Mouse (Mus musculus) forebrain, embryonic 15.5 days (tissue): ENCODE measurements around the gene Ift81. TPM values are rescaled to one million over a fixed set of nuclear protein-coding genes. Genes with fewer than 3 reads are reported as not detected.
A peak's percentile ranks its signal among the peaks of the same experiment; 100 is the strongest.

Experiments
- ATAC-seq: fragments of 200-750 bp; cut with Nextera tagmentation; replicated peaks from 2 replicates; pipeline ENCODE4 v1.8.0; 2017; ENCODE audit warnings: mild to moderate bottlenecking, moderate TSS enrichment, moderate library complexity
- H3K27ac ChIP-seq: fragments of 300-500 bp; sonication (generic); replicated peaks from 2 replicates; pipeline ENCODE4 v1.5.1; 2015; ENCODE audit warnings: mild to moderate bottlenecking, inconsistent platforms
- H3K27me3 ChIP-seq: fragments of 300-500 bp; sonication (generic); 2 replicates; pipeline ENCODE4 v1.6.1; 2015; ENCODE audit warnings: inconsistent platforms
- H3K36me3 ChIP-seq: fragments of 300-500 bp; sonication (generic); 2 replicates; pipeline ENCODE4 v1.6.1; 2015; ENCODE audit warnings: mild to moderate bottlenecking, inconsistent platforms
- H3K4me1 ChIP-seq: fragments of 300-500 bp; sonication (generic); 2 replicates; pipeline ENCODE4 v1.6.1; 2015; ENCODE audit warnings: inconsistent platforms
- H3K4me2 ChIP-seq: fragments of 300-500 bp; sonication (generic); replicated peaks from 2 replicates; pipeline ENCODE4 v1.6.1; 2015; ENCODE audit warnings: mild to moderate bottlenecking, inconsistent platforms
- H3K4me3 ChIP-seq: fragments of 300-500 bp; sonication (generic); 2 replicates; pipeline ENCODE4 v1.5.1; 2015; ENCODE audit warnings: mild to moderate bottlenecking, inconsistent platforms
- H3K9ac ChIP-seq: fragments of 300-500 bp; sonication (generic); replicated peaks from 2 replicates; pipeline ENCODE4 v1.6.1; 2015; ENCODE audit warnings: mild to moderate bottlenecking, inconsistent platforms
- H3K9me3 ChIP-seq: fragments of 300-500 bp; sonication (generic); 2 replicates; pipeline ENCODE4 v1.6.1; 2016; ENCODE audit warnings: inconsistent platforms
- WGBS: fragments of 180-500 bp; shearing (Covaris S2); methylation state at CpG from one replicate; pipeline ENCODE4 v1.1.7; 2015; ENCODE audit warnings: mixed read lengths; 5-methylcytosine and 5-hydroxymethylcytosine counted together
- polyA plus RNA-seq: library from polyadenylated mRNA; unstranded; fragments of >200 nt; fragmentation: Nextera tagmentation; extraction: Ambion mirVana; gene quantifications from 2 replicates; pipeline ENCODE4 v1.2.1, GENCODE M21; 2015

Gene Ift81
- polyA plus RNA-seq, 1 experiment from 2014 or later, result 67.0 TPM

DNA sequence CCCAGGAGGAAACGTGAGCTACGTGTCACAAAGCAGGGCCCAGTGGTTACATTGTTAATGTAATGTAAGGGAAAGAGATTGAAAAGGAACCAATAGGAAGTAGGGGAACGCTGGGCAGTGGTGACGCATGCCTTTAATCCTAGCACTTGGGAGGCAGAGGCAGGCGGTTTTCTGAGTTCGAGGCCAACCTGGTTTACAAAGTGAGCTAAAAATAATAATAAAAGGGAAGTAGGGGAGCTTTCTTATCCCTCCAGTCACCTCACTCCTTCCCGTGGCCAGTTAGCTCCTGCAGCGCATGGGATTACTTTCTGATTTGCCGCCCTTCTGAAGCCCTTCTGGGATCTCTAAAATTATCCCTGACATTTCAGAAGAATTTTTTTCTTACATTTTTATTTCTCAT lies 9.5 kb upstream of the Ift81 start:
- ATAC-seq, result no peak
- Histone ChIP-seq H3K4me3 (no peak overlapping the region), H3K4me2 (no peak overlapping the region), H3K9ac (no peak overlapping the region), H3K27ac (no peak overlapping the region), H3K4me1 (peaks cover 4% of the 10 kb centered on the region; the same call in 1 of the 2 replicates), H3K27me3 (no peaks in the 10 kb centered on the region), H3K36me3 (no peaks in the 10 kb centered on the region), H3K9me3 (no peaks in the 10 kb centered on the region)
- WGBS, result 82% methylated on average over 9 of the region's 9 CpGs

DNA sequence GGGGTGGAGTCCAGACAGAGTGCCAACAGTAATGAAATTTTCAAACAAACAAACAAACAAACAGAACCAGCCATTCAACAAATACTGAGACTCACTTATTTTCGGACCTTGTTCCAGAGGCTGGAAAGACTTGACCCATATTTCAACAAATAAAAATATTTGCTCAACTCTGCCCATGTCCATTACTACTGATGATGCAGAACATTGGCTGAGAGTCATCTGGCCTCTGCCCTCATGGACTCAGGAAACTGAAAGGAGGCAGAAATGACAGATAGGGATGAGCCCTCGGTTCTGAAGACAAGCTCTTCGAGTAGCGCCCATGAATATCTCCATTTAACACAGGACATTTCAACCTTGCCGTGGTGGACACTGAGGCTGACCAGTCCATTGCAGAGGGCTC lies 8.2 kb upstream of the Ift81 start:
- ATAC-seq, result no peak
- Histone ChIP-seq H3K36me3 (no peaks in the 10 kb centered on the region), H3K9ac (no peak overlapping the region), H3K9me3 (no peaks in the 10 kb centered on the region), H3K4me2 (no peak overlapping the region), H3K27me3 (no peaks in the 10 kb centered on the region), H3K4me3 (no peak overlapping the region), H3K27ac (no peak overlapping the region), H3K4me1 (peaks cover 4% of the 10 kb centered on the region; the same call in 1 of the 2 replicates)
- WGBS, result 94% methylated on average over 5 of the region's 5 CpGs

DNA sequence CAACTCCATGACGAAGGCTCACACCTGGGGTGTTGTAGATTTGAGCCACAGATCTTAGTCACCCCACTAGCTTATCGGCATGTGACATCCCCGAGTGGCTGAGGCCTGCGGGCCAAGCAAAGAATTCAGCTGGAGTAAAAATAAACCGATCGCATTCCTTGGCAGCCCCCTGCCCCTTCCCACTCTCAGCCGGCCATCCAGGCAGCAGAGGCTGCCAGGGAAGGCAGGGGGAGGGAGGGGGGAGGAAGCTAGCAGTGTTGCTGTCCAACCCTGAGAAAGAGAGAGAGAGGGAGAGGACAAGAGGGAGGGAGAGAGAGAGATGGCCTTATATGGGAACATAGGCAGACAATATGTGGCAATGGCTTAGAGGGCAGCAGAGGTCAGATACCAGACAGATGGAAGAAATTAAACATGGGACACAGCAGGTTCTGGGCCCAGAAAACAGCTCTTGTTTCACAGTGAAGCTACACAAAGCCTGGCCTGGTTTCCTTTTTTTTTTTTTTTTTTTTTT lies 7.1 kb upstream of the Ift81 start:
- WGBS, result 38% methylated on average over 7 of the region's 7 CpGs
- Histone ChIP-seq H3K27me3 (no peaks in the 10 kb centered on the region), H3K27ac (no peak overlapping the region; the same call in 1 of the 2 replicates), H3K36me3 (no peaks in the 10 kb centered on the region), H3K9me3 (no peaks in the 10 kb centered on the region), H3K4me1 (peaks cover 4% of the 10 kb centered on the region; the same call in 1 of the 2 replicates), H3K4me3 (no peak overlapping the region), H3K9ac (no peak overlapping the region), H3K4me2 (no peak overlapping the region)
- no peak for ATAC-seq

DNA sequence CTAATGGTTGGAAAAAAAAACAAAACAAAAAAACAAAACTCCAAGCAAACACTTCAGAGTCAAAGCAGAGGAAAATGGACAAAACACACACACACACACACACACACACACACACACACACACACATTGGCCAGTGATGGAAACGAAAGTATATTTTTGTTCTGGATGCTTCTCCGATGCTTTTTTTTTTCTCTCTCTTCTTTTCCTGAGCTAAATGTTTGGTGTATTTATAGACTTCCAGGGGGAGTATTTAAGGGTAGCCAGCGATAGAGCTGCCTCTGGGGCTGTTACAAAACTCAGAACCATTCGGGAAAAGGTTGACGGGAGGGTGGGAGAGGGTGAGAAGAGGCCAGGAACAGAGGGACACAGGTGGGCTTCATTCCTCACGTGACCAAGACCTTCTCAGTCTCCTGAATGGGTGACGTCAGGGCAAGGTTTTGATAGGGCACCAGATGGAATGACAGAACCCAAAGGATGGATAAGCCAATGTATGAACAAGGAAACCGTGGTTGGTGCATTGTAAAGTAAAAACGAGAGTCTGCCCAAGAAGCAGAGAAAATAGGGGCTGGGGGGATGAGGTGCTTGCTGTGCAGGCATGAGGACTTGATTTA lies 5.5 kb upstream of the Ift81 start:
- Histone ChIP-seq H3K27ac (no peak overlapping the region), H3K36me3 (no peaks in the 10 kb centered on the region), H3K4me1 (peaks cover 5% of the 10 kb centered on the region), H3K9ac (no peak overlapping the region), H3K27me3 (no peaks in the 10 kb centered on the region), H3K9me3 (no peaks in the 10 kb centered on the region), H3K4me3 (no peak overlapping the region), H3K4me2 (no peak overlapping the region)
- no peak for ATAC-seq
- WGBS, result 84% methylated on average over 9 of the region's 9 CpGs

DNA sequence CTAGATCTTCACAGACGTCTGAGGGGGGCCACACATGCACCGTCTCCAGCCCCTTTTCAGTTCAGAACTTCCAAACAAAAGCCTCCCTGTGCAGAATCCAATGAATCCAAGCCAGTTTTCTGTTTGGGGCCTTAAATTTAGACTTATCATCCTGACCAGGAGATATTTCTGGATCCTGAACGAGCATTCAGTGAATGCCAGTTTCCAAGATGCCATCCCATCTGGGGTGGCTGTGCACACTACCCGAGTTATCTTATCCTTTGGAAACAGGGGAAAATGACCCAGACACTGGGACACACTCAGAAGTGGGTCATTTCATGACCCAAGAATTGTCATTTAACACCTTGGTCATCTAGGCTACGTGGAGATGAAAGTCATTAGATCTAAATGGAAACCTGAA lies 3.4 kb upstream of the Ift81 start:
- H3K4me1 ChIP-seq, result peaks cover 13% of the 10 kb centered on the region
- H3K9me3 ChIP-seq, result no peaks in the 10 kb centered on the region
- H3K36me3 ChIP-seq, result no peaks in the 10 kb centered on the region
- H3K4me2 ChIP-seq, result no peak overlapping the region
- ATAC-seq, result no peak
- 77% methylated on average over 5 of the region's 5 CpGs for WGBS
- no peak overlapping the region for H3K4me3 ChIP-seq
- no peak overlapping the region for H3K9ac ChIP-seq
- H3K27ac ChIP-seq, result no peak overlapping the region
- no peaks in the 10 kb centered on the region for H3K27me3 ChIP-seq

DNA sequence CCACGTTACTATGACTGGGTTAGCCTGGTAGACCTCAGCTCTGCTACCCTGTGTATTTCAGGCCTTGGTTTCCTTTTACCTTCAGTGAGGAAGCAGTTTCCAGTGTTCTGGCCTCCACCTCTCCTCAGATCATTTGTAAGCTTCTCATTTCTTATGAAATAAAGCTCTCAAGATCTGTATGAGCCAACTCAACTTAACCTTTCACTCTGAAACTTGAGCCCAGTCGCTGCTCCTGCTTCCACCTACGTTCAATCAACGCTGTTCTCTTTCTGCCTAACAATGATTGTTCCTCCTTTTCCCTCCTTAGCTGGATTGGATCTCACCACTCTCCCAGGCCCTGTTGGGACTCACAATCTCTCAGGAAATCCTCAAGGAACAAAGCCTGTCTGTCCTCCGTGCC lies 2.7 kb downstream of the Ift81 start:
- Histone ChIP-seq H3K4me2 (no peak overlapping the region), H3K4me1 (peaks cover 12% of the 10 kb centered on the region), H3K27me3 (no peaks in the 10 kb centered on the region), H3K9me3 (no peaks in the 10 kb centered on the region), H3K9ac (no peak overlapping the region), H3K27ac (no peak overlapping the region), H3K4me3 (no peak overlapping the region), H3K36me3 (peaks cover 24% of the 10 kb centered on the region)
- ATAC-seq, result no peak
- WGBS, result 72% methylated on average over 5 of the region's 5 CpGs

DNA sequence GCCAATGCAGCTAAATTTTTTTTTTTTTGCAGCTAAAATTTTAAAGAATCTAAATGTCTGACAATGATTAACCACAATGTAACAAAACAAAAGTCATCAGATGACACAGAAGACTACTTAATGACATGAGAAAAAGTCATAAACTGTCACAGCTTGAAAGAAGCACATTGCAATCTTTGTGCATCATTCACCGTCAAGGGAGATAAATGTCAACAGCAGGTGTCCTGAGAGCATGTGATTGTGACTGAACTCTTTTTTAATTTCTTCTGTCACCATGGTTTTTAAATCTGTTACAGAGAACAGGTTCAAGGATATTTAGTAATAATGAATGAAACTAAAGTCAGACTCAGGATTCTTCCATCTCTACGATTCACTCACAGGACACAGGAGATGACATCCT lies 9.4 kb downstream of the Ift81 start:
- ATAC-seq, result no peak
- whole genome bisulfite sequencing, result 88% methylated on average over 2 of the region's 2 CpGs
- no peaks in the 10 kb centered on the region for H3K27me3 ChIP-seq
- H3K9me3 ChIP-seq, result no peaks in the 10 kb centered on the region
- peaks cover 3% of the 10 kb centered on the region; the same call in 1 of the 2 replicates for H3K4me1 ChIP-seq
- H3K36me3 ChIP-seq, result peaks cover 62% of the 10 kb centered on the region
- no peak overlapping the region for H3K4me2 ChIP-seq
- no peak overlapping the region for H3K9ac ChIP-seq
- no peak overlapping the region for H3K27ac ChIP-seq
- H3K4me3 ChIP-seq, result no peak overlapping the region

DNA sequence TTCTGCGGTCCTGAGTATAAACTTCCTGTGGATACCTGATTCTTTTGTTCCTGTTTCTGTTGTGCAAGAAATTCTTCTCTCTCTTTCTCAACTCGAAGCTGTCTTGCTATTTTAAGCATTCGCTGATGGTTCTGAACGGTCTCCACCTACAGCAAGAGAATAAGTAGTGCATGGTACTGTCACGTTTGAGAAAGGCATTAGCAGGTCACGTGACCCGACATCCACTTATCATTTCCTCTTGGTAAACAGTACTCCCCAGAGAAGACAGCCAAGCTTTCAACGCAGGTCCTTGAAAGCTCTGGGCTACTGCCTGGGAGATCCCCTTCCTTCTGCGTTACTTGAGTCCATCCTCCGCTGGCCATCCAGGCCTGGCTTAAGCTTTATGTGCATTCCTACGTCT lies 12.1 kb downstream of the Ift81 start:
- no peaks in the 10 kb centered on the region for H3K27me3 ChIP-seq
- H3K4me3 ChIP-seq, result no peak overlapping the region
- no peak overlapping the region for H3K4me2 ChIP-seq
- H3K9me3 ChIP-seq, result no peaks in the 10 kb centered on the region
- ATAC-seq, result no peak
- 83% methylated on average over 11 of the region's 11 CpGs for WGBS
- H3K4me1 ChIP-seq, result peaks cover 3% of the 10 kb centered on the region; the same call in 1 of the 2 replicates
- peak overlapping the region; percentile 23; the same call in 1 of the 2 replicates for H3K27ac ChIP-seq
- H3K9ac ChIP-seq, result no peak overlapping the region
- H3K36me3 ChIP-seq, result peaks cover 67% of the 10 kb centered on the region

DNA sequence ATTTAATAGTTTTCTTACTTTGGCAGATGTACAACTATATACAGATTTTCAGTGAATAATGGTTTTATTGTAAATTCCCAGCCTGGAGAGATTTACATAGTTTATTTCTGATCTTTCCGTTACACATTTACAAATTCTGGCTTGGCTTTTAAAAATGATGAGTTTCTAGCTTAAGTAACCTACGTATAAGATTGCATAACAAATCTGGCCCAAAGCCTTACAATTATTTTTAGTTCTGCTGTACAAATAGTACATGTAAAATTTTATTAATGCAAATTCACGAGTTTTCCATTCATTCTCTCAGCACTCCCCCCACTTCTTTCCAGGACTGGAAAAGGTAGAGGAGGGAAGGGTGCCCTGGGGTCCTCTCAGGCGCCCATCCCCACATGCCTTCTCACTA lies 18.8 kb downstream of the Ift81 start:
- peaks cover 60% of the 10 kb centered on the region for H3K36me3 ChIP-seq
- H3K4me2 ChIP-seq, result no peak overlapping the region
- no peaks in the 10 kb centered on the region for H3K27me3 ChIP-seq
- H3K9me3 ChIP-seq, result no peaks in the 10 kb centered on the region
- ATAC-seq, result no peak
- H3K4me1 ChIP-seq, result no peaks in the 10 kb centered on the region
- no peak overlapping the region for H3K4me3 ChIP-seq
- WGBS, result 92% methylated on average over 4 of the region's 4 CpGs
- H3K9ac ChIP-seq, result no peak overlapping the region
- no peak overlapping the region for H3K27ac ChIP-seq

DNA sequence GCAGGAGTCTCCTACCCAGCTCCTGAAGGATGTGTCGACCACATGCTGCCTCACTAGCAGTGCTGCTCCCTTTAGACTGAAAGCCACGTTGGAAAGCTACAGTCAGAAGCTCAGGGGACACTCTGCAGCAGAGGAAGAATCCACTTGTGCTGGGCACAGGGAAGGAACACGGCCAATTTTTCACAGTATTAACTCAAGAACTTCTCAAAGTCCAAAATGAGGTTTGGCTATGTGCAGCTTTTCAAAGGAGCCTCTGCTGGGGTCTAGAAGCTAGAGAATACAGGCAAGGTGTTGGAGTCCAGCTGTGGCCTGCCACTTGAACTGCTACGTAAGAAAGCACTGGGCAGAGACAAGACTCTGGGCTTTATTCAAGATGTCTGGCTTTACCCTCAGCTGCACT lies 24.4 kb downstream of the Ift81 start:
- H3K4me1 ChIP-seq, result no peaks in the 10 kb centered on the region
- no peaks in the 10 kb centered on the region for H3K27me3 ChIP-seq
- H3K36me3 ChIP-seq, result peaks cover 31% of the 10 kb centered on the region
- WGBS, result 79% methylated on average over 4 of the region's 4 CpGs
- H3K27ac ChIP-seq, result no peak overlapping the region
- H3K4me3 ChIP-seq, result no peak overlapping the region
- H3K9ac ChIP-seq, result no peak overlapping the region
- ATAC-seq, result no peak
- H3K9me3 ChIP-seq, result no peaks in the 10 kb centered on the region
- H3K4me2 ChIP-seq, result no peak overlapping the region

DNA sequence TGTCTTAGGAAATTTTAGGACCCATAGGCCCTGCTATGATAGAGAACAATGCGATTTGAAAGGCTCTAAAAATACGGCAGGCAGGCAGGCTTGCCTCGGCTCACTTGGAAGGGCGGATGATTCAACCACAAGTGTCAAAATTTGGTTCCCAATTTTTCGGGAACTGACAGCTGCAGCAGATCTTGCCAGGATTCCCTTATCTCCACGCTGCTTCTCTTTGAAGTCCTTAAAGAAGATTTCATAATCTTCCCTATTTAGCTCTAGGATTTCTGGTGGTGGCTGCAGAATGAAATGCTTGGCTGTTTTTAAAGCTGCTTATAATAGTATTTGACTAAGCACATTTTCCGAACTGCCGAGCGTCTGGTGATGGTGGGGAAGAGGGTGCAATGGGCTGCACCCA lies 28.8 kb downstream of the Ift81 start:
- Histone ChIP-seq H3K4me2 (no peak overlapping the region), H3K27me3 (no peaks in the 10 kb centered on the region), H3K9ac (no peak overlapping the region), H3K36me3 (peaks cover 18% of the 10 kb centered on the region), H3K27ac (0 out of 2 replicates have a peak overlapping the region, but pooled peaks have one; percentile 8), H3K9me3 (no peaks in the 10 kb centered on the region), H3K4me1 (no peaks in the 10 kb centered on the region), H3K4me3 (no peak overlapping the region)
- ATAC-seq, result no peak
- WGBS, result 80% methylated on average over 9 of the region's 9 CpGs

DNA sequence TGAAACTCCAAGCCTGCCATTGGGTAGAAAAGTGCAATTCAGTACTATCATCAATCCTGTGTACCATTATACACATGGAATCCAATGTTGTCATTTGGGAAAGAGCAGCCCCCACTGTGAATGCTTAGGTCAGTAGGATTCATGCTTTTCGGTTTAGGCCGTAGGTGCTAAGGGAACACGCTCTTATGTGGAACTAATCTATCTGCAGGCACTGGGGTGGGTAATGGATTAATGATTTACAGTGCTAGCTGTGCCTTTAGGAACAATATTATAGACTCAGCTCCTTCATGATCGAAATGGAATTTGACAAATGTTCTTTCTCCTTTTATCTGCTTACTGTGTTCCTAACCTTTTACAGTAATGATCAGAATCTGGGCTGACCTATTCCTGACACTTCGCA lies 30.2 kb downstream of the Ift81 start:
- Histone ChIP-seq H3K4me3 (no peak overlapping the region), H3K4me2 (no peak overlapping the region), H3K9me3 (no peaks in the 10 kb centered on the region), H3K36me3 (peaks cover 20% of the 10 kb centered on the region), H3K27me3 (no peaks in the 10 kb centered on the region), H3K4me1 (no peaks in the 10 kb centered on the region), H3K27ac (no peak overlapping the region), H3K9ac (no peak overlapping the region)
- 93% methylated on average over 5 of the region's 5 CpGs for WGBS
- ATAC-seq, result no peak
